Mouse (Mus musculus) bone marrow, adult 2 months (tissue): ENCODE data around the gene Akr1c20.

Source experiments
- CTCF ChIP-seq: fragments of 200-500 bp; IDR thresholded peaks from 2 replicates; pipeline ENCODE4 v1.5.1; 2011; ENCODE audit warnings: low read length, control low read depth; ENCODE audit not compliant: control insufficient read depth, insufficient read depth
- POLR2A ChIP-seq: fragments of 200-500 bp; IDR thresholded peaks from 2 replicates; pipeline ENCODE4 v1.6.1; 2011; ENCODE audit warnings: low read depth, mild to moderate bottlenecking, control low read depth, low read length, borderline replicate concordance; ENCODE audit not compliant: control insufficient read depth

DNA sequence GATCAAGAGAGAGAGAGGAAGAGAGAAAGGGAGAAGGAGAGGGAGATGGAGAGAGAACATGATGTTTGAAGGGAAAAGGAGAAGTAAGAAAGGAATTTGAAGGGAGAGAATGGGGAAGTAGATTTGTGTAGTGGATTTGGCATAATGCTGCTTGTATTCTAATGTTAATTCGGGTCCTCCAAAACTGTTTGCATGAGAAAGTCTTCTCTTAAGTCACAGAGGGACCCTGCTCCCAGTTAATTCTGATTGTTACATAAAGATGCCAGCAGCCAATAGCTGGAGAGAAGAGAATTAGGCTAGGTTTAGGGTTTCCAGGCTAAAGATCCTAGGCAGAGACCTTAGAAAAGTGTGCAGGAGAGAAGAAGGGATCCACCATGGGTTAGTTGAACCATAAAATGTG is 36.0 kb upstream of the Akr1c20 start:
- TF ChIP-seq CTCF (no peak), POLR2A (no peak)
